Mouse (Mus musculus): ENCODE measurements around the gene Odc1. TPM values are rescaled to one million over a fixed set of nuclear protein-coding genes. Genes with fewer than 3 reads are reported as not detected.

The Odc1 gene
- polyA plus RNA-seq, 1 experiment from 2014 or later: 289 TPM

- no peaks in the 10 kb centered on the region for H3K9me3 ChIP-seq (replicated peaks)
- DNase-seq (ENCODE audit: low spot score): no peak
- 81% methylated on average over 5 of the region's 5 CpGs for WGBS
- no peak overlapping the region for H3K4me3 ChIP-seq
- H3K27ac ChIP-seq: no peak overlapping the region
- 0 out of 2 replicates have a peak, but pooled peaks cover 3% of the 10 kb centered on the region for H3K27me3 ChIP-seq (ENCODE audit: low read depth, poor library complexity, severe bottlenecking)
- H3K4me1 ChIP-seq: peaks cover 9% of the 10 kb centered on the region
- H3K36me3 ChIP-seq: peaks cover 34% of the 10 kb centered on the region
Measured at GRCm38 (mm10) chr12:17553627-17554026, 9.0 kb downstream of the Odc1 start.

GRCm38 (mm10) chr12:17554200-17554951, 9.8 kb downstream of the Odc1 start:
- H3K27ac ChIP-seq: no peak overlapping the region
- H3K36me3 ChIP-seq: peaks cover 27% of the 10 kb centered on the region
- no peaks in the 10 kb centered on the region for H3K9me3 ChIP-seq (replicated peaks)
- H3K4me3 ChIP-seq: no peak overlapping the region
- H3K4me1 ChIP-seq: peaks cover 9% of the 10 kb centered on the region
- DNase-seq (ENCODE audit: low spot score): peak; percentile 94
- WGBS: 37% methylated on average over 15 of the region's 15 CpGs
- H3K27me3 ChIP-seq (ENCODE audit: low read depth, poor library complexity, severe bottlenecking): 0 out of 2 replicates have a peak, but pooled peaks cover 3% of the 10 kb centered on the region

GRCm38 (mm10) chr12:17556430-17557343, 12.1 kb downstream of the Odc1 start:
- H3K36me3 ChIP-seq: peaks cover 6% of the 10 kb centered on the region
- H3K4me3 ChIP-seq: no peak overlapping the region
- 0 out of 2 replicates have a peak, but pooled peaks cover 3% of the 10 kb centered on the region for H3K27me3 ChIP-seq (ENCODE audit: low read depth, poor library complexity, severe bottlenecking)
- H3K27ac ChIP-seq: peak overlapping the region; percentile 26
- 40% methylated on average over 21 of the region's 21 CpGs for WGBS
- DNase-seq (ENCODE audit: low spot score): peak; percentile 86
- no peaks in the 10 kb centered on the region for H3K9me3 ChIP-seq (replicated peaks)
- H3K4me1 ChIP-seq: peaks cover 9% of the 10 kb centered on the region

GRCm38 (mm10) chr12:17557344-17557966, 12.9 kb downstream of the Odc1 start:
- H3K27ac ChIP-seq: peak overlapping the region; percentile 26
- peaks cover 9% of the 10 kb centered on the region for H3K4me1 ChIP-seq
- 0 out of 2 replicates have a peak, but pooled peaks cover 3% of the 10 kb centered on the region for H3K27me3 ChIP-seq (ENCODE audit: low read depth, poor library complexity, severe bottlenecking)
- H3K4me3 ChIP-seq: no peak overlapping the region
- no peaks in the 10 kb centered on the region for H3K36me3 ChIP-seq
- H3K9me3 ChIP-seq (replicated peaks): no peaks in the 10 kb centered on the region
- WGBS: 32% methylated on average over 7 of the region's 7 CpGs
- DNase-seq (ENCODE audit: low spot score): no peak

- DNase-seq (ENCODE audit: low spot score): no peak
- peaks cover 9% of the 10 kb centered on the region for H3K4me1 ChIP-seq
- WGBS: 84% methylated on average over 2 of the region's 2 CpGs
- H3K27ac ChIP-seq: no peak overlapping the region
- H3K9me3 ChIP-seq (replicated peaks): no peaks in the 10 kb centered on the region
- no peaks in the 10 kb centered on the region for H3K36me3 ChIP-seq
- H3K4me3 ChIP-seq: no peak overlapping the region
- H3K27me3 ChIP-seq (ENCODE audit: low read depth, poor library complexity, severe bottlenecking): 0 out of 2 replicates have a peak, but pooled peaks cover 3% of the 10 kb centered on the region
Measured at GRCm38 (mm10) chr12:17557967-17558345, 13.4 kb downstream of the Odc1 start.

- WGBS: 92% methylated on average over 1 of the region's 1 CpGs
Measured at GRCm38 (mm10) chr12:17562396-17562795, 17.8 kb downstream of the Odc1 start.

GRCm38 (mm10) chr12:17565393-17566045, 20.9 kb downstream of the Odc1 start:
- Histone ChIP-seq H3K27me3 (ENCODE audit: low read depth, poor library complexity, severe bottlenecking) (no peaks in the 10 kb centered on the region), H3K9me3 (replicated peaks) (no peaks in the 10 kb centered on the region), H3K4me1 (peaks cover 9% of the 10 kb centered on the region), H3K36me3 (no peaks in the 10 kb centered on the region), H3K4me3 (no peak overlapping the region), H3K27ac (no peak overlapping the region)
- no peak for DNase-seq (ENCODE audit: low spot score)
- WGBS: 83% methylated on average over 3 of the region's 3 CpGs

More at GRCm38 (mm10) chr12:17562396-17562795, 17.8 kb downstream of the Odc1 start:
- peaks cover 11% of the 10 kb centered on the region for H3K4me1 ChIP-seq
- no peaks in the 10 kb centered on the region for H3K36me3 ChIP-seq
- H3K27me3 ChIP-seq (ENCODE audit: low read depth, poor library complexity, severe bottlenecking): 0 out of 2 replicates have a peak, but pooled peaks cover 3% of the 10 kb centered on the region
- no peak overlapping the region for H3K4me3 ChIP-seq
- no peaks in the 10 kb centered on the region for H3K9me3 ChIP-seq (replicated peaks)
- H3K27ac ChIP-seq: no peak overlapping the region
- no peak for DNase-seq (ENCODE audit: low spot score)

- no peak for DNase-seq (ENCODE audit: low spot score)
- Histone ChIP-seq H3K27me3 (ENCODE audit: low read depth, poor library complexity, severe bottlenecking) (no peaks in the 10 kb centered on the region), H3K36me3 (no peaks in the 10 kb centered on the region), H3K4me3 (no peak overlapping the region), H3K27ac (no peak overlapping the region), H3K4me1 (peaks cover 9% of the 10 kb centered on the region), H3K9me3 (replicated peaks) (no peaks in the 10 kb centered on the region)
- WGBS: 97% methylated on average over 1 of the region's 1 CpGs
Measured at GRCm38 (mm10) chr12:17566046-17566408, 21.4 kb downstream of the Odc1 start.

- DNase-seq (ENCODE audit: low spot score): no peak
- H3K27me3 ChIP-seq (ENCODE audit: low read depth, poor library complexity, severe bottlenecking): no peaks in the 10 kb centered on the region
- peaks cover 9% of the 10 kb centered on the region for H3K4me1 ChIP-seq
- H3K4me3 ChIP-seq: no peak overlapping the region
- H3K27ac ChIP-seq: no peak overlapping the region
- 90% methylated on average over 10 of the region's 10 CpGs for WGBS
- no peaks in the 10 kb centered on the region for H3K36me3 ChIP-seq
- H3K9me3 ChIP-seq (replicated peaks): no peaks in the 10 kb centered on the region
Measured at GRCm38 (mm10) chr12:17568564-17568963, 24.0 kb downstream of the Odc1 start.

GRCm38 (mm10) chr12:17574591-17574990, 30.0 kb downstream of the Odc1 start:
- no peaks in the 10 kb centered on the region for H3K9me3 ChIP-seq (replicated peaks)
- DNase-seq (ENCODE audit: low spot score): no peak
- no peaks in the 10 kb centered on the region for H3K27me3 ChIP-seq (ENCODE audit: low read depth, poor library complexity, severe bottlenecking)
- H3K36me3 ChIP-seq: no peaks in the 10 kb centered on the region
- H3K27ac ChIP-seq: no peak overlapping the region
- H3K4me1 ChIP-seq: peaks cover 6% of the 10 kb centered on the region
- WGBS: 87% methylated on average over 4 of the region's 4 CpGs
- H3K4me3 ChIP-seq: no peak overlapping the region

- no peak for DNase-seq (ENCODE audit: low spot score)
- WGBS: 64% methylated on average over 5 of the region's 5 CpGs
- no peak overlapping the region for H3K27ac ChIP-seq
- no peaks in the 10 kb centered on the region for H3K27me3 ChIP-seq (ENCODE audit: low read depth, poor library complexity, severe bottlenecking)
- no peak overlapping the region for H3K4me3 ChIP-seq
- peaks cover 6% of the 10 kb centered on the region for H3K4me1 ChIP-seq
- no peaks in the 10 kb centered on the region for H3K36me3 ChIP-seq
- H3K9me3 ChIP-seq (replicated peaks): no peaks in the 10 kb centered on the region
Measured at GRCm38 (mm10) chr12:17575156-17575910, 30.7 kb downstream of the Odc1 start.

GRCm38 (mm10) chr12:17576041-17576440, 31.4 kb downstream of the Odc1 start:
- Histone ChIP-seq H3K4me3 (no peak overlapping the region), H3K27me3 (ENCODE audit: low read depth, poor library complexity, severe bottlenecking) (no peaks in the 10 kb centered on the region), H3K36me3 (no peaks in the 10 kb centered on the region), H3K27ac (no peak overlapping the region), H3K4me1 (peaks cover 6% of the 10 kb centered on the region), H3K9me3 (replicated peaks) (no peaks in the 10 kb centered on the region)
- DNase-seq (ENCODE audit: low spot score): no peak
- WGBS: 15% methylated on average over 6 of the region's 6 CpGs

Measured in limb, embryonic 10.5 days (tissue).